Mouse (Mus musculus) embryonic fibroblast, embryonic 13.5 days (primary cell): ENCODE measurements around the gene Stim1.

Experiments used
- CTCF ChIP-seq: IDR thresholded peaks from 2 replicates; pipeline ENCODE4 v1.5.1; 2011; ENCODE audit warnings: mild to moderate bottlenecking, control low read depth, low read length, moderate library complexity, borderline replicate concordance; ENCODE audit not compliant: insufficient read depth
- POLR2A ChIP-seq: IDR thresholded peaks from 2 replicates; pipeline ENCODE4 v1.6.1; 2011; ENCODE audit warnings: low read depth, mild to moderate bottlenecking, control low read depth, low read length, moderate library complexity

DNA sequence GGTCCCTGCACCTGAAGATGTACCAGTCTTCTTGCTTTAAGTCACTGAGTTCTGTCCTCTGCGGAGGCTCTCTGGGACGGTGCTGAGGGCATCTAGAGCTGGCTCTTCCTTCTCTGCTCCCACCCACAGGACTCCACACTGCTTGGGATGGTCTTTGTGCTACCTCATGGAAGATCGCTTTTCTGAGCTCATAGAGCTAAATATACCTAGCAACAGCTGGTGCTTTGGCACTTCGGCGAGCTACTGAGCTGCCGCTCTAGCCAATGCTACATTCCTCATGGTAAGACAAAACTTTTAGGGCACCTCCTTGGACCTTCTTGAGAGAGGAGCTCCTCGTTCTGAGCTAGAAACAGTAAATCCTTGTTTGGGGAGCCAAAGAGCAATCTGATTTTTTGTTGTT lies 115.6 kb downstream of the Stim1 start:
- TF ChIP-seq CTCF (no peak), POLR2A (no peak)
